Mouse (Mus musculus): ENCODE measurements around the gene Emp1. TPM values are rescaled to one million over a fixed set of nuclear protein-coding genes. Genes with fewer than 3 reads are reported as not detected.

Gene Emp1
- polyA plus RNA-seq, 1 experiment from 2014 or later: 54.3 TPM

DNA sequence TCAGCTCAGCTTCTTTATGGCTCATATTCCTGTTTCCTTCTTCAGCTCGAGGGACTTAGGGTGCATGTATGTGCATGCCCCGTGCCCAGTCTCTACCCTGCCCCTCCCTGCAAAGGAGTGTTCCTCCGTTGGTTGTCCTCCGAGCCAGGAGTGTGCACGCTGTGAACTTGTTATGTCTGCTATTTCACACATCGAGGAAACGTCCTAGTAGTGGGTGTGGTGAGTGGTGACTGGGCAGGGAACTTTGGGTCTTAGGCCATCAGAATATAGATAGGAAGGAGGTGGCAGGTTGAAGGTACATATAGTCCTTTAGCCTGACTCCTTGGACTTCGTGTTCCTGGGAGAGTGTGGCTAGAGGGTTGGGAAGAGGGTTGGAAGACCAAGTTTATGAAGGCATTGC, 26.4 kb downstream of the Emp1 start:
- H3K27me3 ChIP-seq: no peaks in the 10 kb centered on the region
- H3K9me3 ChIP-seq (replicated peaks): no peaks in the 10 kb centered on the region
- no peak overlapping the region for H3K4me2 ChIP-seq
- H3K36me3 ChIP-seq: no peaks in the 10 kb centered on the region
- ATAC-seq (replicated peaks; ENCODE audit: low FRiP score): no peak
- 79% methylated on average over 8 of the region's 8 CpGs for whole genome bisulfite sequencing
- no peak overlapping the region for H3K27ac ChIP-seq
- no peak overlapping the region for H3K9ac ChIP-seq
- no peak overlapping the region for H3K4me3 ChIP-seq (replicated peaks)
- 0 out of 2 replicates have a peak, but pooled peaks cover 6% of the 10 kb centered on the region for H3K4me1 ChIP-seq

DNA sequence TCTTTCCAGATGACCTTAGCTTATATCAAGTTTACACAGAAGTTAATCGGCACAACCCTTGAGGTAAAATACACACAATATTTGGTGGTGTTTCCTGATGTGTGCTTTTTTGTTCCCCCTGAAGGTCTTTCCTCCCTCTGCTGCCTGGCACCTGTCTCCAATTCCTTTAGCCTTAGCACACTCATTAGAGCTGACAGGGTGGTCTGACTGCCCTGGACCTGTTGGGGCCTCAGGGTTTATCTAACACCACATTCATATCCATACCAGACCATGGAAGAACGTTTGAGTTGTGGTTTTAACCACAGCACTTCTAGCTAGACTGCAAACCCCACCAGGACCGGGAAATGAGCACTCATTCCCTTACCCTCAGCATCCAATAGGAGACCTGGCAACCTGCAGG, 28.1 kb downstream of the Emp1 start:
- 0 out of 2 replicates have a peak, but pooled peaks cover 6% of the 10 kb centered on the region for H3K4me1 ChIP-seq
- no peak for ATAC-seq (replicated peaks; ENCODE audit: low FRiP score)
- no peak overlapping the region for H3K27ac ChIP-seq
- no peak overlapping the region for H3K9ac ChIP-seq
- H3K36me3 ChIP-seq: no peaks in the 10 kb centered on the region
- WGBS: 50% methylated on average over 3 of the region's 3 CpGs
- no peak overlapping the region for H3K4me2 ChIP-seq
- H3K4me3 ChIP-seq (replicated peaks): no peak overlapping the region
- H3K27me3 ChIP-seq: no peaks in the 10 kb centered on the region
- H3K9me3 ChIP-seq (replicated peaks): no peaks in the 10 kb centered on the region

DNA sequence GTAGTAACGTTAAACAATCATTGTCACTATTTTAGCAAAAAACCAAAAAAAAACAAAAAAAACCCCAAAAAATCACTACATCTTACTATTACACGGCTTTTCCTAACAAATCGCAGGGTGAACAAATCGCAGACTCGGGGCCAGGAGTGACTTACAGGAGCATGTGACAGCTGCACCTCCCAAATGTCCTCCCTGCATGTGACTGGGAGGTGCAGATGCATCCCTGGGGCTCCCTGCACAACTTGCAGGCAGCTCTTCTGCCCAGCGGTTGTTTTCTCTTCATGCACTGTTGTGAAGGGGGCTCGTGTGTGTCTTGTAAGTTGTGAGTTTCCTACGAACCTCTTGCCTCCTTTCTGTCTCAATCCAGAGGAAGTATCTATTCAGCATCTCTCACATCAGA, 33.0 kb downstream of the Emp1 start:
- no peak overlapping the region for H3K27ac ChIP-seq
- no peaks in the 10 kb centered on the region for H3K9me3 ChIP-seq (replicated peaks)
- no peak for ATAC-seq (replicated peaks; ENCODE audit: low FRiP score)
- H3K4me3 ChIP-seq (replicated peaks): no peak overlapping the region
- H3K36me3 ChIP-seq: no peaks in the 10 kb centered on the region
- WGBS: 67% methylated on average over 8 of the region's 8 CpGs
- H3K9ac ChIP-seq: no peak overlapping the region
- H3K4me2 ChIP-seq: no peak overlapping the region
- no peaks in the 10 kb centered on the region for H3K27me3 ChIP-seq
- H3K4me1 ChIP-seq: no peaks in the 10 kb centered on the region

DNA sequence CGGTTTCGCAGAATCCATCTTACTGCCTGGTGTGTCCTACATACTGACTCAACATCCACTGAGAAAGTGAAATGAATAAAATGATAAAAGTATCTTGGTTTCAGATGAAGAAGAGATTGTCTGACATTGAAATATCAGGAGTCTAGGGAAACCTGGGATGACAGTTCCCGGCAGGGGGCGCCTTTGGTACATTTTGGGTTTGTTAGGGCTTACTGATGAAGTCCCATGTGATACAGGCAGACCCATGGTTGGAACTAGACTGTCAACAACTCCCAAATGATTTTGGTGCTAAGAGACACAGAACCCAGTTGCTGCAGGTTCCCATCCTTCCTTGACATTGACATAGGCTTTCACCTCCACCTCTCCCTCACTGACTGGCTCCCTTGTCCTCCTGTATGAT, 34.7 kb downstream of the Emp1 start:
- no peak overlapping the region for H3K4me2 ChIP-seq
- H3K36me3 ChIP-seq: no peaks in the 10 kb centered on the region
- no peak overlapping the region for H3K9ac ChIP-seq
- H3K4me3 ChIP-seq (replicated peaks): no peak overlapping the region
- WGBS: 81% methylated on average over 4 of the region's 4 CpGs
- no peak for ATAC-seq (replicated peaks; ENCODE audit: low FRiP score)
- no peak overlapping the region for H3K27ac ChIP-seq
- no peaks in the 10 kb centered on the region for H3K4me1 ChIP-seq
- no peaks in the 10 kb centered on the region for H3K9me3 ChIP-seq (replicated peaks)
- no peaks in the 10 kb centered on the region; the same call in 1 of the 2 replicates for H3K27me3 ChIP-seq

DNA sequence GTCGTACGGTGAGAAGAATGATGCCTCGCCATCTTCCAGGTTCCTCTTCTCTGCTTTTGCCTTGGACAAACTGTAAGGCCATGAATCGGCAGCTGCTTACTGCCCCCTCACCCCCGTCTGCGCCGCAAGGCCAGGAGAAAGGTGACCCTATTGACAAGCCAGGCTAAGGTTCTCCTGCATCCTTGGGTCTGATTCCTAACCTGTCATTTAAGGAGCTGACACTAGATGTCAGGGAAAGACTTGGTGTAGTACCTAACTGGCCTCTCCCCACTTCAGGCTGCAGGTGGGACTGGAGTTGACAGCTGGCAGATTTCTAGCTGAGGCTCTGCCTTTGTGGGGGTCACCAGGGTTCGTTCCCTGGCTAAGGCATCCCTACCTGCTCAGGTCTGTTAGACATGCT, 35.4 kb downstream of the Emp1 start:
- WGBS: 80% methylated on average over 8 of the region's 8 CpGs
- no peaks in the 10 kb centered on the region for H3K9me3 ChIP-seq (replicated peaks)
- H3K36me3 ChIP-seq: no peaks in the 10 kb centered on the region
- no peaks in the 10 kb centered on the region for H3K4me1 ChIP-seq
- no peaks in the 10 kb centered on the region; the same call in 1 of the 2 replicates for H3K27me3 ChIP-seq
- H3K27ac ChIP-seq: no peak overlapping the region
- no peak for ATAC-seq (replicated peaks; ENCODE audit: low FRiP score)
- H3K4me2 ChIP-seq: no peak overlapping the region
- no peak overlapping the region for H3K9ac ChIP-seq
- no peak overlapping the region for H3K4me3 ChIP-seq (replicated peaks)

DNA sequence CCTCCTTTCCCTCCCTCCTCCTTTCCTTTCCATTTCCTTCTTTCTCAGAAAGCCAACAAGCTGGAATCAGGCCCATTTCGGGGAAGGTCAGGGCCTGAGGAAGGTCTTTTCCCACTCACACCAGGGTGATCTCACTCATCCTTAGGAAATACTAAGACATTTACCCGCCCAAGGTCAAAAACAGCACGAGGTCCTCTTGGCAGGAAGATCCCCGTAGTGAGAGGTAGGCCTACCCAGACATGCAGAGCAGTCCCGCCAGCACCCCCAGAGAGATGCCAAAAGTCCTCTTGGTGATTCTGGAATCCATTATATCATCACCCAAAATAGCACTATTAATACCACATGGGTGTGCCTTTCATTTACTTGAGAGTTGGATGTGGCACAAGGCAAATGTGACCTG, 36.5 kb downstream of the Emp1 start:
- H3K36me3 ChIP-seq: no peaks in the 10 kb centered on the region
- H3K9me3 ChIP-seq (replicated peaks): no peaks in the 10 kb centered on the region
- no peak overlapping the region for H3K4me2 ChIP-seq
- no peaks in the 10 kb centered on the region for H3K4me1 ChIP-seq
- H3K27ac ChIP-seq: no peak overlapping the region
- 77% methylated on average over 5 of the region's 5 CpGs for WGBS
- no peak overlapping the region for H3K4me3 ChIP-seq (replicated peaks)
- no peak overlapping the region for H3K9ac ChIP-seq
- no peaks in the 10 kb centered on the region; the same call in 1 of the 2 replicates for H3K27me3 ChIP-seq
- no peak for ATAC-seq (replicated peaks; ENCODE audit: low FRiP score)

DNA sequence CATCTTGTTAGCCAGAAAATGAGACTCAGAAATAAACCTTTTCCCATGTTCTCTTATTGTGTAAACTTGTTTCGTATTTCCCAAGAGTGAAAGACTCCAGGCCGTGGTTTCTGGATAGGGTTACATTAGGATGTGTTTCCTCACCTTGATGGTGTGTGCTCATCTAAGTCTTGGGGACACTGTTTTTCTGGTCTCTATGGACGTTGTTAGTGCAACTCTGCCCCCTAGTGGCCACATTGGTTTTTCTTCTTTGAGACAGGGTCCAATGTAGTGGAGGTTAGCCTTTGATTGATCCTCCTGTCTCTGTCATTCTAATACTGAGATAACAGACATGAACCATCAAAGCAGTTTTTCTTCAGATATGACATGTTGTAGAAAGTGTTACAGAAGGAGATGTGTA, 38.0 kb downstream of the Emp1 start:
- Histone ChIP-seq H3K27ac (no peak overlapping the region), H3K9me3 (replicated peaks) (no peaks in the 10 kb centered on the region), H3K4me1 (no peaks in the 10 kb centered on the region), H3K4me2 (no peak overlapping the region), H3K27me3 (no peaks in the 10 kb centered on the region; the same call in 1 of the 2 replicates), H3K4me3 (replicated peaks) (no peak overlapping the region), H3K9ac (no peak overlapping the region), H3K36me3 (no peaks in the 10 kb centered on the region)
- ATAC-seq (replicated peaks; ENCODE audit: low FRiP score): no peak
- WGBS: 39% methylated on average over 3 of the region's 3 CpGs

DNA sequence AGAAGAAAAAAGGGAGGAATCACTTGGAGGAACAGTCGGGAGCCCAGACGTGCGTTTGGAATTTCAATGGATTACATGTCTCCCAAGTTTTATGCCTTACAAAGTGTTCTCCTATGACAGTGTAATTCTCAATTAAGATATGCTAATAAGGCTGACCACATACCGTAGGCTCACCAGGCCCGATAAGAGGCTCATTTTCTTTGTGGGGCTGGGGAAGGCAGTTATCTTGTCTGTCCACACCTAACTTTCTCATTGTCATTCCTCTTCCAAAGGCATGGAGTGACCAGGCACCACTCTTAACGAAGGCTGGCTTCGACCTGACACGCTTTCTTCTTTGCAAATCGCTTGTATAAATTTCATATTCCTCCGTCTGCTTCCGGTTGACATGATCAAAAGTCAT, 42.7 kb downstream of the Emp1 start:
- Histone ChIP-seq H3K4me2 (no peak overlapping the region), H3K27me3 (no peaks in the 10 kb centered on the region; the same call in 1 of the 2 replicates), H3K9me3 (replicated peaks) (no peaks in the 10 kb centered on the region), H3K4me3 (replicated peaks) (no peak overlapping the region), H3K36me3 (no peaks in the 10 kb centered on the region), H3K9ac (no peak overlapping the region), H3K4me1 (no peaks in the 10 kb centered on the region), H3K27ac (no peak overlapping the region)
- ATAC-seq (replicated peaks; ENCODE audit: low FRiP score): no peak
- WGBS: 82% methylated on average over 11 of the region's 11 CpGs

DNA sequence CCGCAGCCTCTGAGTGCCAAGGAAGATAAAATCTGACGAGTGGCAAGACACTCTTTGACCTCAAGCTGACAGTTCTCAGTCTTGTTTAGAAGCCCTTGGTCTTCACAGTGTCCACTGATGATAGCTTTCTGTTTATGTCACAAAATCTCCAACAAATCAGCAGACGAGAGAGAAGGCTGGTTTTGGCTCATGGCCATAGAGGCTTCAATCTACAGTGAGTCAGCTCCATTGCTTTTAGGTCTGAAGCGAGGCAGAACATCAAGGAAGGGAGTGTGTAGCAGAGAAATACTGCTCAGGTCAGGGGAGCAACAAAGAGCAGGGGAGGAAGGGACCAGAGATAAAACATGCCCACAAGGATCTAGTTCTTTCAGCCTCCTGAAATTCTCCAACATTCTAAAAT, 45.0 kb downstream of the Emp1 start:
- Histone ChIP-seq H3K27ac (no peak overlapping the region), H3K9me3 (replicated peaks) (no peaks in the 10 kb centered on the region), H3K4me2 (no peak overlapping the region), H3K27me3 (no peaks in the 10 kb centered on the region), H3K36me3 (no peaks in the 10 kb centered on the region), H3K4me1 (no peaks in the 10 kb centered on the region), H3K4me3 (replicated peaks) (no peak overlapping the region), H3K9ac (no peak overlapping the region)
- ATAC-seq (replicated peaks; ENCODE audit: low FRiP score): no peak
- 31% methylated on average over 4 of the region's 4 CpGs for WGBS

DNA sequence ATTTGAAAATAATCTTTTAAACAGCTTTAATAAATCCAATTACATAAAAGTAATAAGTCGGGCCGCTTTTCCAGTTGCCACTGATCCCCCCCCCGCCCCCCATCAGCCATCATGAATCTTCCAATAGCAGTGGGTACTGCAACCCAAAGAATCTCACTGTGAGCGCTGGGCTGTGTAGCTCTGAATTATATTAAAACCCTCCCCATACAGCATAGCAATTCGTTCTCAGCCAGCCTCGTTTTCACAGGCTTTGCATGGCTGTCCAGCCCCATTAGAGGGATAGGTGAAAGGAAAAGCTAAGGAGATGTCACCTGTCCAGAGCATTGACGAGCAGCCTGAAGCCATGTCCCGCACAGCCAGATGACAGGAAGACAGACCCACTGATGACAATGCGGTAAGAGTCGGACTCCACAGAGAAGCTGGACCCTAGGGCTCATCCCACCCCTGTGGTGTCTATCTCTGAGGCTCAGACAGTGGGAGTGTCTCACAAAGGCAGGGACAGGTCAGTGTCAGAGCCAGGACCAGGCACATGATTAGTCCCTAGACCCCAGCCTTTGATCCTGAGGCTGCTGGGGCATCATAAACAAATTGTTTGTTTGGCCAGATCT, 49.5 kb downstream of the Emp1 start:
- H3K9me3 ChIP-seq (replicated peaks): no peaks in the 10 kb centered on the region
- no peak overlapping the region for H3K9ac ChIP-seq
- no peak overlapping the region for H3K27ac ChIP-seq
- no peaks in the 10 kb centered on the region for H3K27me3 ChIP-seq
- H3K36me3 ChIP-seq: no peaks in the 10 kb centered on the region
- H3K4me2 ChIP-seq: no peak overlapping the region
- H3K4me1 ChIP-seq: no peaks in the 10 kb centered on the region
- no peak for ATAC-seq (replicated peaks; ENCODE audit: low FRiP score)
- 85% methylated on average over 10 of the region's 10 CpGs for WGBS
- no peak overlapping the region for H3K4me3 ChIP-seq (replicated peaks)

DNA sequence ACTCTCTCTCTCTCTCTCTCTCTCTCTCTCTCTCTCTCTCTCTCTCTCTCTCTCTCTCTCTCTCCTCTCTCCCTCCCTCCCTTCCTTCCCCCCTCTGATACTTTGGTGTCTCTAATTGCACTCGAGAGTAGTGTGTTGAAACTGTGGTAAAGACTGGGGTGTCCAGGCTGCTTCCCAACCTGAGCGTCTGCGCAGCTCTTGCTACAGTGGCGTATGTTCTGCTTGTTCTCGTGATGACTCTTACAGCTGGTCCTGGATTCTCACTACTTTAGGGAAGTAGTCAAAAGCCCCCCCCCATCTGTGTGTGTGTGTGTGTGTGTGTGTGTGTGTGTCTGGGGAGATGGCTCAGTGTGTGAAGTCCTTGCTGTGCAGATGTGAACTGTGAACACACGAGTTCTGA, 50.3 kb downstream of the Emp1 start:
- Histone ChIP-seq H3K27me3 (no peaks in the 10 kb centered on the region), H3K27ac (no peak overlapping the region), H3K9ac (no peak overlapping the region), H3K9me3 (replicated peaks) (no peaks in the 10 kb centered on the region), H3K4me2 (no peak overlapping the region), H3K4me1 (no peaks in the 10 kb centered on the region), H3K4me3 (replicated peaks) (no peak overlapping the region), H3K36me3 (no peaks in the 10 kb centered on the region)
- ATAC-seq (replicated peaks; ENCODE audit: low FRiP score): no peak
- WGBS: 78% methylated on average over 6 of the region's 6 CpGs

DNA sequence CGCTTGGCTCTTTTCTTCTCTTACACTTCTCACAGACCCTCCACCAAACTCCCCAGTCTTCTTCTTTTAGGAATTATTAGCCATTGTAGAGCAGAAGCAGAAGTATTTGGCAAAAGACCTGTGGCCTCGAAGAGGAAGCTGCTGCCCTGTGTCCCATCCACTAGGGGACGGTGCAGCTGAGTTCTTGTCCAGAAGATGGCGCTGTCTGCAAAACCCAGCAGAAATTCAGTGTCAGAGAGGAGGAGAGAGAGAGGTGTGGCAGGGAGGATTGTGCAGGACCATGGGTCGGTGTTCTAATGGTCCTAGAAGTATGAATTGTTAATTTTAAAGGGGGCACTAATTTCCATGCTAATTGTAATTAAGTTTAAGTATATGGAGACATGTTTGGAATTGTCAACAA, 55.1 kb downstream of the Emp1 start:
- Histone ChIP-seq H3K9me3 (replicated peaks) (no peaks in the 10 kb centered on the region), H3K4me3 (replicated peaks) (no peak overlapping the region), H3K27me3 (no peaks in the 10 kb centered on the region), H3K36me3 (no peaks in the 10 kb centered on the region), H3K9ac (no peak overlapping the region), H3K27ac (no peak overlapping the region), H3K4me2 (no peak overlapping the region), H3K4me1 (no peaks in the 10 kb centered on the region)
- WGBS: 29% methylated on average over 5 of the region's 5 CpGs
- no peak for ATAC-seq (replicated peaks; ENCODE audit: low FRiP score)

DNA sequence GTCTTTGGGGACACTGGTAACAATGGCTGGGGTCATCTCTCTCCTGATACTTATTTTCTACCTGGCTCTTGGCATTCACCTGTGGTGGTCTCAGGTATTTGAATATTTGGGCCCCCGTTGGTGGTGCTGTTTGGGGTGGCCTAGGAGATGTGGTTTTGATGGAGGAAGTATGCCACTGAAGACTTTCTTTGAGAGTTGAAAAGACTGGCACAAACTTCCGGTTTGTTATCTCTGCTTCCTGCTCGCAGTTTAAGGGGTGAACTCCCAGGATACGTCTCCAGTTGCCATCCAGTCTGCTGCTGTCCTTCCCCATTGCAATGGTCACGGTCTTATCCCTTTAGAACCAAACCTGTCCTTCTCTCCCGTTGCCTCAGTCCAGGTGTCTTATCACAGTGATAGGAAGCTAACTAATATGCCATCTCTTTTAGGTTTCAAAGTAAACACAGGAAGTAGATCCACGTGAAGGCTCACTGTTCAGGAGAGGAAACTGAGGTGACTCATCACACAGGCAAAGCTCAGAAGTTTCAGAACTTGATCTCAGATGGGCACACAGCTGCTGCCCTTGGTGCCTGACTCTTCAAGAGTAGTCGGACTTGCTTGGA, 56.0 kb downstream of the Emp1 start:
- Histone ChIP-seq H3K9ac (no peak overlapping the region), H3K9me3 (replicated peaks) (0 out of 2 replicates have a peak, but pooled peaks cover 3% of the 10 kb centered on the region), H3K4me2 (no peak overlapping the region), H3K36me3 (no peaks in the 10 kb centered on the region), H3K27ac (no peak overlapping the region), H3K4me3 (replicated peaks) (no peak overlapping the region), H3K27me3 (no peaks in the 10 kb centered on the region), H3K4me1 (no peaks in the 10 kb centered on the region)
- ATAC-seq (replicated peaks; ENCODE audit: low FRiP score): no peak
- 78% methylated on average over 8 of the region's 8 CpGs for WGBS

All from kidney, embryonic 15.5 days (tissue).